Mouse (Mus musculus) spleen, adult 18-20 months (tissue): ENCODE results near the gene Gja5.

Experiments
- DNase-seq, 2 experiments: peaks; one replicate each; pipeline ENCODE4 v3.0.0; 2022; ENCODE audit warnings: mixed read lengths in 2 of 2

Gene Gja5

DNA sequence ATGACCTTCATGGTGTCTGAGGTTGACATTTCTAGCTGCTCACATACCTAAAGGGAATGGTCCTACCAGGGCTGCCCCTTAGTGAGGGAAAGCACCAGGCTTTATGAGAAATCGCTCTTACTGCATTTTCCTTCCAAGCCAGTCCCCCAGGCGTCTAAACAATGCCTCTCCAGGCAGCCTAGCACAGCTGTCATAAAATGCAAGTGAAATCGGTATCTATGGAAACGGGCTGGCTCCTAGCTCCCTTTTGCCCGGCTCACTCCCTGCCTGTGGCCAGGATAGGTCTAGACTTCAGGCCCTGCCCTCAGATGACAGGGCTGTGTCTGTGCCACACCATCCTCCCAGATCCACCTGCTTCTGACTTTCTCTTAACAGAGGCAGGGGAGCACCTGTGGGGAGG lies 33.1 kb downstream of the Gja5 start:
- no peak for DNase-seq

DNA sequence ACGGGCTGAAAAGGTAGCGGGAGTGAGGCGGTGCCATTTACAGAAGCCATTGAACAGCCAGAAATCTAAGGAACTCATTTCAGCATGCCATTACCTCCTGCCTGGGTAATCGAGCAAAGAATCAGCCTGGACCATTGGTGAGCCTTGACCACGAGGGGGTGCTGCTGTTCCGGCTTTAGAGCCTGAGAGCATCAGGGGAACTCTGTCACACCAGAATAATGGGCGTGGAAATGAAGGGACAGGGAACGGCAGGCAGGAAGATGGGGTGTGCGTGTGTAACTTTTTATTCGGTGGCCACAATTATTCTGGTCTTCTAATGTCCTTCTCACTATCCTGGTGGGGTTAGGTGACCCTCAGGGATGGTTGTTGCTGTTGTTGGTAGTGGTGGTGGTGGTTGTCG lies 34.2 kb downstream of the Gja5 start:
- DNase-seq: peak; percentile 47 to 75

DNA sequence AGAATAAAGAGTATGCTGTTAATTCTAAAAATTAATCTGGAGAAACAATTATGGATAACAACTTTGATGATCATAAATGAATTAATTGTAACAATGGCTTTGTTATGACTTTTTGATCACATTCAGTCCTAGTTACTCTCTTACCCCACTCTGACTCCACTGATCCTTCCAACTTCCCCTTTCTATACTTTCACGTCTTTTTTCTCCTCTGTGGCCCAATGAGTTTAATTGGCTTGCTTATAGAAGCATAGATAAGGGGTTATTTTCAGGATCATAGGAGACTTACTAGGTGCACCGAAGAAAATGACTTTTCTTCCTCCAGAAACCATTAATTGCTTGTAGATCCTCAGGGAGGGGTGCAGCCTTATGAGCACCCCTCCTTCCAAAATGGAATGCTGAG lies 38.2 kb downstream of the Gja5 start:
- DNase-seq: no peak

DNA sequence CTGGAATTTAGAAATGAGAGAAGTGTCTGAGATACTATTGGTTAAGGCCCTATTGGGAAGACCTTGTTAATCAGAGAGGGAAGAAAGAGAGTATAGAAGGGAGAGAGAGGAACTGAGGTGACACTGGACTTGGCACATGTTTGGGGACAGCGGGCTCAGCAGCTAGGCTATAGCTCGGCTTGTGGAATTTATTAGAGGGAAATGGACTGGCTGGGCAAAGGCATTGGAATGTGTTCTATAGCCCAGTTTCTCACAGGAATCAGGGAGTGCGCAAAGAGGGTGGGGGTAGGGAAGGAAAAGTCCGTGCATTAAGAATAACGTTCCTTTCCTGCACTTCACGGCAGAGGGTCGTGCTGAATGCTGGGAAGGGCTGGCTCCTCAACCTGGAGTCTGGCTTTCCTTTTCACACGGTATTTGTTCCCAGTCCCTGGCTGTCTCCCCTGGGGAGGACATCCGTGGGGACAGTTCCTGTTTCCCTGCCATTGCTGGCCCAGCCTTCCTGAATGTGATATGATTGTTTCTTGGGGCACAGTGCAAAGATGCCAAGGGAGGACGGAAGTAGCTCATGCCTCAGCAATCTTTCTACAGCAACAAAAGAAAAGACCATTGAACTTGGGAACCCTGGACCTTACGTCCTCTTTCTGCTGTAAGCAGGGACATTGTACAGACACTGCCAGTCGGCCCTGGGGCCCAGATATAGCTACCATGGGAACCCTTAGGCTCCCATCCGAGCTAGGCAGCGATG lies 49.2 kb downstream of the Gja5 start:
- DNase-seq: no peak

DNA sequence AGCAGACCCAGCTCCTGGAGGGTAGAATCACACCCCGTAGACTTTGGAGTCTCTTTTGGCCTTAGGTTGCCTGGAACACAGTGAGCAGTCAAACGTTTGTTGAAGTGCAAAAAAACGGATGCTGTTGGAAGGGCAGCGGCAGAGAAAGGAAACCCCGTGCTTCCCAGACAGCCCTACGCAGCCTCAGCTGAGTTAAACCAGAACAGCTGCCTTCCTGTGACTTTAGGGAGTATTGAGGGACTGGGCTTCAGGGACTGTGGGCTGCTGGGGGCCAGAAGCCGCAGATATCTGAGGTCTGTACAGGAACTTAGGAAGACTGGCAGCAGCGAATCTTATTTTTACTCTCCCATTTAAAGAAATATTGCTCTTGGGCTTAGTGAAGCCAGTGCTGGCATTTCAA lies 56.1 kb downstream of the Gja5 start:
- DNase-seq: no peak

DNA sequence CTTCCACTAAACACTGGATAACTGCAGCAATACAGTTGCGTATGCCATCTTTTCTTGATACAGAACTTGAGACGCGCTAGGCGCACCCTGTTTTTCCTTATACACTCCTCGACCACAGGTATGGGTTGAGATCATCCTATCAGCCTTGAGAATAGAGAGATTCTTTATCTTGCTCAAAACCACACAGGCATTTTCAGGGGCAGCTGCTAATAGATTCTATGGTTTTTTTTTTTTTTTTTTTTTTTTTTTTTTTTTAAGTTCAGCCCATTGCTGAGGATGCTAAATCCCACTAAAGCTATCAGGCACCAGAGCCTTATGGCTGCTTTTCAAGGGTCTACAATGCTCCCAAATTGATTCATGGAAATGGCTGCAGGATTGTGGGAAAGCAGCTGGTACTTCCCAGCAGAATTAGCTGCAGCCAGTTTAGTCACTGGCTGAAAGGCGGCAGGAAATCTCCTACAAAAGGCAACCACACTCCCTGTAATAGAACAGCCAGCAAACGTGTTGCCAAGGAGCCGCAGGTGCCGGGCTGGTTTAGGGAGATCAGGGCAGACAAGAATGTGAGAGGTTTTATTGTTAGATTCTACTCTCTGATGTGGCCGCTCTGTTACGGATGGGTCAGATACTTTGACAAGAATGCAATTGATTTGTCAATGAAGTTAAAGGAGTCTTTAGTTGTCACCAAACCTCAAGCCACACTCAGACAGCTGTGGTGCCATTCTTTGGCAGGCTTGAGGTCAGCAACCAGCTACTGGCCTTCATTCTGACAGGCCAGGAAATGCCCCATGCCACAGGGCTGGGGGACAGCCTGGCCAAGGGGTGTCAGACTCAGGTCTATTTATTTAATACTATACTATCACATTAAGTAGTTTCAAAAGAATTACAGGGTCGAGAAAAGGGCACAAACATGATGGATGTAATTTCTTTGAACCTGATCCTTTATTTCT lies 58.9 kb downstream of the Gja5 start:
- DNase-seq: no peak

DNA sequence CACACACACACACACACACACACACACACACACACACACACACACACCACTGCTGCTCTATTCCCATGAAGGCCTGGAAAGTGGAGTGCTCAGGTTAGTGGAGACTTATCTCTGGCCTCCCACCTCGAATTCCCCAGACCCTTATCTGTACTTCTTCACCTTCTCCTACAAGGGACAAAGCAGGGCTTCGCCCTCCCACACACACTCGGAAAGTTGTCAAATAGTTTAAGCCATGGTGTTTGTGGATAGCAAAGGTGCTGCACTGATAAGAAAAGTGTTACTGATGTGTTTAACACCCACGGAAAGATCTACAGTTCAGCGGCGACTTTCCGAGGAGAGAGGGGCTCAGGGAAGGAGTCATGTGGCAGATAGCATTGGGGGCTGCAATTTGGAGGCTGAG lies 66.5 kb downstream of the Gja5 start:
- no peak for DNase-seq

DNA sequence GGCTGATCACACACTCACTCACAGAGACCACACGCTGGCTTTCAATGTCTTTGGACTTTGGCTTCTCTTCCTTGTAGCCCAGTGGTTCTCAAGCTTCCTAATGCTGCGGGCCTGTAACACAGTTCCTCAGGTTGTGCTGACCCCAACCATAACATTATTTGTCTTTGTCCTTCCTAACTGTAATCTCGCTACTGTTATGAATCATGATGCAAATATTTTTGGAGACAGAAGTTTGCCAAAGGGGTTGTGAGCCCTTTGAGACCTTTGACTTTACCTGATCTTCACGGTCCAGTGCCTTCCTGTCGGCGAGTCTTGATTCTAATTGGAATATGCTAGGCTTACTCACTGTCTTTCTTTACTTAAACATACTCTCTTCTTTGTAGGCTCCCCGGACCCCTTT lies 70.0 kb downstream of the Gja5 start:
- DNase-seq: no peak

DNA sequence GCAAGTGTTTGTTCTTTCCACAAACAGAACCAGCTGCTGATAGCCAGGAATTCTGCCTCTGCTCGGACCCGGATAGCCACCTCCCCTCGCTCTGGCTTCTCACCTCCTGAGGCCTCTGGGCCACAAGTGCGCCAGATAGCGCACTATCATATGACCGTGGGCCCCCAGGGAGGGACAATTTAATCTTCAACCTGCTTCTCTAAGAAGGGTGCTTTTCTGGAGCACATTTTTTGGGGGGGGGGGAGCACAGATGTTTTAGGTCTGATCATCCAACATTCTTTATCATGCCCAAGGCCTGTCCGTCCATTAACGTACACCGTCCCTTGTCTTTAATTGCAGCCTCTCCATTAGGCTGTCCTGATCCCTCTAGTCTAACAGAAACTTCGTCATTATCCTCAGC lies 71.1 kb downstream of the Gja5 start:
- no peak for DNase-seq

DNA sequence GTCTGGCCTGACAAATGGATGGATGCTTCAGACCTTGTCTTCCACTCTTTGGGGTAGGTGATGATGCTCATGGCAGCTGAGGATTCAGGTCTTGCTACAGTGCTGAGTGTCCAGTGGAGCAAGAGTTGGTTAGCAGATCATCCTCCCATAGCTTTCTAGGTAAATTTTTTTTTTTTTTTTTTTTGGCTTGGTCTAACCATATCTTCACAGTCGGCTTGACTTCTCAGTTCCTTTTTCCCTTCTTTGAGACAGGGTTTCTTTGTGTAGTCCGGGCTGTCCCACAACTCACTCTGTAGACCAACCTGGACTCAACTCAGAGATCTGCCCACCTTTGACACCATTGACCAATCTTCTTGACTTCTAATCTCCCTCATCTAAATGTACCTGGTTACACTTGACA lies 73.0 kb downstream of the Gja5 start:
- DNase-seq: no peak

DNA sequence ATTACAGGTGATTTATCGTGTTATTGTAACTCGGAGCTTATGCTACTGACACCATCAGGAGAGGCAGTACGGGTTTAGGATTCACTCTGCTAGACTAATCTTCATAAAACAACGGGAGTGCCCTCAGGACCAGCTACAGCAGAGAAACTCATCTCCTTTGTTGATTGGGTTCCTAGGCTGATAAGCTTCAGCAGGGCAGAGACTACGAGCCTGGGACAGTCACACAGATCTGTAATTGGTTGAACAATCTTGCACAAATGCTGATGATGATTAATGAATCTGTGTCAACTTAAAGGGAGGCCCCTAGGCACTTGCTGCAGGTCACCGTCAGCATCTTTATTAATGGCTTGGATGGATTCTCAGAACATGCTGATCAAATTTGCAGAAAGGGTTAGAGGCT lies 74.0 kb downstream of the Gja5 start:
- DNase-seq: no peak

DNA sequence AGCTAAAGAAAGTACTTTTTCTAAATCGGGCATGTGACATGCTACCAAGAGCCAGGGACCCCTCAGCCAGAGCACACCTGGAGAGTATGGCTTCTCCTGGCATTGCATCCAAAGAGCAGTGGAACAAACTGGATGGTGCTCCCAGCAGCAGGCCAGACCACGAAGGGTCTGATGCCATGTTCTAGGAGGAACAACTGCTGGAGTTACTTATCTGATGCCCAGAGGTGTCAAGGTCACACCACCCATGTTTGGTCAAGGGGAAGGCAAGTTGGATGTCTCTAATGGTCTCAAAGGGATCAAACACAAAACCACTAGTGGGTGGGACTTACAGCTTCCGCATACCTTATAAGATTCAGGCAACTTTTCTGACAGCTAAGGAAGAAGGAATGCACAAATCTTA lies 74.5 kb downstream of the Gja5 start:
- DNase-seq: no peak

DNA sequence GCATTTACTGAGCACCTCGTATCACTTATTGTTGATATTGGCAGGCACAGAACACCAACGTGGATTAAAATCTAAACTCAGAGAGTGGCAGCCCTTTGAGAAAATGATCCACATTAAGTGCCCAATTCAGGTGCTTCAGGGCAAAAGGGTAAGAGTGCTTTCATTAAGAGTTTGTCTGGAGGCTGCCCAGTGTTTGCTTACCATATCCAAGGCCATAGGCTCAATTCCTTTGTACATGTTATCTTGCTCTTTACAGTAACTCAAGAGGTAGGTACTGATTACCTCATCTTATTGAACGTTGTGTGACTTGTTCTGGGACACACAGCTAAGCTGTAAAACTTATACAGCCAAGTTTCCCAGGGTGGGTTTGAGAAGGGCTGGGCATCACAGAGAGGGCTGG lies 77.3 kb downstream of the Gja5 start:
- no peak for DNase-seq

DNA sequence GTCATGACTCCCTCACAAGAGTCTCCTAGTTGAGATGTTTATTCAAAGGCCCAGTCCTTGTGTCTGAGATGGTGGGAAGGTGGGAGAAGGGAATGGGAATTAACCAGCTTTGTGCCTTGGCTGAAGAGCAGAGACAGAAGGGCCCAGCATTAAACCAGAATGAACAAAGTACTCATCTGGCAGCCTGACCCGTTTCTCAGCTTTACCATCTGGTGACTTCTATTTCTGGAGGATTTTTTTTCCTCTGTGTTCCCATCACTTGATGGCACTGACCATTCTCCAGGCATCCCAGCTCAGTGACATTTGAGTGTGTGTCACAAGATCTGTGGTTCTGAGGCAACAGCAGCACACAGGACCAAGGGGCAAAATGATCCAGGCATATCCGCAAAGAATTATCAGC lies 78.2 kb downstream of the Gja5 start:
- DNase-seq: no peak

DNA sequence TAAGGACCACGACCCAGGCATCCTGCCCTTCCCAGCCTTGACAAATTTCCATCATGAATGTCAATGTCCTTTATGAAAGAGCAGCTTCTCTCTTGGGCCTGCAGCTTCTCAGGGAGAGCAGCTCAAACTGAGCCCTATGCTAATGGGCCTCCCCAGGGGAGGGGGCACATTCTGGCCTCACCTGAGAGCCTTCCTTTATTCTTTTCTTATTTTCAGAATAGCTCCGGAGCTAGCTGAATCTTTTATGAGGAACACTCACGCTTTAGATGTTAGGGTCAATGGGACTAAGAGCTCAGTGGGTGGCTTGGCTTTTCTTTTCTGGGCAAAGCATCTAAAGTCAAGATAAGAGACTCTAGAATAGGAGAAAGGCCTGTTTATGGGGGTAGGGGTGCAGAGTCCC lies 88.0 kb downstream of the Gja5 start:
- no peak for DNase-seq

DNA sequence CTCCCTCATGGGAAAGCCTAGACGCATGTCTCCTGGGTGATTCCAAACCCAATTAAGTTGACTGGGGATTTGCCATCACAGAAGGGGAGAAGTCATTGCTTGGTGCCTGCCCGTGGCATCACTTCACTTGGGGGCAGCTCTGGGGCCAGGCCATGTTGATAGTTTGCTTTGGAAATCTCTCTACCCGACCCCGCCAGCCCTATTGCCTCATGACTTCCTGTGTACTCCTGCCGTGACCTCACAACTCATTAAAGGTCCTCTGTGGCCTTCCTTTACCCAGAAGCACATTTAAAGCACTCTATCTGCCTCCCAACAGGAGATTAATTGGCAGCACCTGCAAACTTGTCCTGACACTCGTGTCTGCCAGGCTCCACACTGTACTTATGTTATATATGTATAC lies 93.3 kb downstream of the Gja5 start:
- no peak for DNase-seq

DNA sequence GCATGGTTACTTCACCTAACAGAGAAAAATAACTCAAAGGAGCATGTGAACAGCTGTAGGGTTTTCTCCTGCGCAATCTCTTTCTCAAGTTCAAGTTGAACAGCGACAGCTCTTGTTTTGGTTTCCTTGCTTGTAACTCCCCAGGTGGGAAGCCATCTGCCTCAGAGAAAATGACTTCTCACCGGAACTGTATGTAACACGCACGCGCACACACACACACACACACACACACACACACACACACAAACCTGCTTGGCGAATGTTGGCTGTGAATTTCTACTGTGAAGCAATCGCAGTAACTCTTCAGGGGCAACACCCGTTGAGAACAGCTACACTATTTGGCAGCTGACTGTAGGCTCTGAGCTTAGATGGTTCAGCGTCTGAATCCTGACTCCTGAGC lies 98.6 kb downstream of the Gja5 start:
- DNase-seq: no peak

DNA sequence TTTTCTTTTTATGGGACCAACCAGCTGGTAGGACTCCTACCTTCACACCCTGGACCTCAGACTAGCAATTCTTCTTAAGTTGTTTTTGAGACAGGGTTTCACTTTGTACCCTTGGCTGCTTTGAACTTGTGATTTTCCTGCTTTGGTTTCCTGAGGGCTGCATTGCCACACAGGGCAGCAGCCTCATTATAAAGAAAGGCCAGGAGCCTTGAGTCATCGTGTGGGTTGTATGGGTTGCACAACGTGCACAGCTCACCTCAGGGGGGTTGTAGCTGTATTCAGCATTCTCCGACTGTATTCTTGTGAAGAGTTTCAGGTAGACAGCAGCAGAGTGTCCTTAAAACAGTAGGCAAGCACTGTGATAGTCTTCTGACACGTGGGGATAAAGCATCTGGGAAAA lies 100.0 kb downstream of the Gja5 start:
- DNase-seq: no peak

DNA sequence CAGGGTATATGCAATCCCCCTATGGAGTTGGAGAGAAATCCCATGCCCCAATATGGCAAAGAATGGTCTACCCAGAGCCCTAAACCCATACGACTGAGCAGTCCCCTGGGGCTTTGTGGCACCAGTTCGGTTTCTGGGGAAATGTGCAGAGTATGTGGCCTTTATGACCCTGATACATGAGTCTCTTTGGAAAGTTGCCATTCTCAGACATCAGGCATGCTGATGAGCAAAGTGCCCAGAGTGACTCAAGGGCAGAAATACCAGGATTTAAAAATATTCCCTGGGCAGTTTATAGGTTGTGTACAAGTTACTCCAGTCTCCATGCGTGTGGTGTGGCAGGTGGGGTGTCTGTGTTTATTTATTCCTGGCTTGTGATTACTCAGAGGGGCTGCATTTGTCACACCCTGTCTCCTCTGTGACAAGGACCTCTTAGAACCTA lies 102.5 kb downstream of the Gja5 start:
- DNase-seq: no peak

DNA sequence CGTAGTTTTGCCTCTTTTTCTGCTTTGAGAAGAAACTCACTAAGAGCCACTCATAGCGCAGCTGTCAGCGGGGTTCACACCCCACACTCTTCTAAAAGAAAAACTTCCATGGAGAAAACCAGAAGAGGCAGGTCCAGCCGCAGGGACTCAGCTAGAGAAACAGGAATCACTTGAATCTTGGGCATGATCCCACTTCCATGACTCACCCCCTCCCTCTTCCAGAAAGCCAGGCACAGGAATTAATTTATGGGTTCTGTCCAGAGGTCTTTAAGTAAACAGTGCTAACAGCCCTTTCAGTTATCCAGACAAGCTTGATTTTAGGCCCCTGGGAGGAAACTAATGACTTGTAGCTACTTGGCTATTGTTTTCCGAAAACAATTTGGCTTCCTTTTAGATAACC lies 120.7 kb downstream of the Gja5 start:
- no peak for DNase-seq

DNA sequence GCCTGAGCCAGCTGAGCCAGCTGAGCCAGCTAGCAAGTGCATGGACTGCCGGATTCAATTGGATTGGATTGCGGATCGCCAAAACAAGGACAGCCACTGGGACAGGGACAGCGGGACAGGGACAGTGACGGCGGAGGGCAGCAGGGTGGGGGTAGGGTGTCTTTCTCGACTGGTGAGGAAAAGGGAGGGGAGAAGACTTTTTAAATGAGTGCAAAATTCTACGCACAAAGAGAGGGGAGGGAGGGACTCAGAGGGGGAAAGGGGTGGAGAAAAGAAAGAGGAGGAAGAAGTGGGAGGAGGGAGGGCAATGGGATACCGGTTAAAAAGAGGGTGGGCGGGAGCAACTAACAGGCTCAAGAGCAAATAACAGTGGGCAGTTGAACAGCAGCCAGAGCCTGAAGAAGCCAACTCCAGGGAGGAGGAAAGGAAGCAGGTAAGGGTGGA lies 127.6 kb downstream of the Gja5 start:
- no peak for DNase-seq

DNA sequence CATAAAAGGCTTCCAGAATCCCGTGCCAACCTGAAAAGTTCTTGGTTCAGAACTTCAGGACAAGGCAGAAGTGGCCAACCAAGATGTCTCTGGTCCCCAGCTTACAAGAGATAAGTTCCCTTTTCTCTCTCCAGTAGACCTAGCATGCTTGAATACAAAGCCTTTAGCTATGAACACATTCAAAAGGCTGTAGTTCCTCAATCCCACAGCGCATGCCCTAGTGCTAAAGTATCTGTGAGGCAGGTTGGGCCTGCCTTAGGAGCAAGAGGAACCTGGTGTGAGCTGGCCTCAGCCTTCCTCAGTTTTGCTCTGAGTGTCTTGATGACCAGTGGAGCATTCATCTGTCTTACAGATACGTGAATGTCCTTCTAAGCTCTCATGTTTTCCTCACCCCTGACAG lies 131.1 kb downstream of the Gja5 start:
- no peak for DNase-seq

DNA sequence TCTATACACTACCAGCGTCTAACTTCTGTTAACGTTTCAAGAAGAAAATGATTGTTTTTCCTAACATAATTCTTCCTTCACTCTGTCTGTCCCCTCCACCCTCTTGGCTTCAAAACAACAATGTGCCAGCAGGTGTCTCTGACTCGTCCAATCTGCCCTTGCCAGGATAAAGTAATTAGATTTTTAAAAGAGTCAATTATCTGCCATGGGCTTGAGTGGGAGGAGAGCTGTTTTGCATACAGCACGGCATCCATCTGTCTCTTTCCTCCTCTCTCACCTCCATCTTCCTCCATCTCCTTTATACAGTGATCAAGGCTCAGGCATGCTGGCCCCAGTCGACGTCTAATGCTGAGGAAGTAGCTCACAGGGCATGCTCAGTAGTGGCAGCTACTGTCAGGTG lies 132.6 kb downstream of the Gja5 start:
- DNase-seq: no peak

DNA sequence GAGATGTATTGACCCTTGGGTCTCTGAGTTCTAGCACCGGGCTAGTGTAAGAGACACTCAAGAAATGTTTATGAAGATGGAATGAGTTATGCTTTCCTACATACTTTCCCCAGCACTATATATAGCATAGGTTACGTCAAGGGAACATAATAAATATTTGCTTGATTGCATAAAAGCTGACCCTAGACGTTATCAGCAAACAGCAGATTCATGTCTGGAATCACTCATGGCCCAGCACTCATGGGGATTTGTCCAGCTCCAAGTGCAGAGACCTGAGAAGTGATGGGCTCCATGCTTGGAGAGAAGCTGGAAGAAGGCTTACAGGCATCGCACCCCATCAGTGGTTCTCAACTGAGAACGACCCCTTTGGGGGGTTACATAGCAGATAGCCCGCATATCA lies 135.2 kb downstream of the Gja5 start:
- no peak for DNase-seq
